Mouse (Mus musculus) layer of hippocampus, postnatal 14 days (tissue): Measurements from ENCODE around the gene Klhl29. TPM values are rescaled to one million over a fixed set of nuclear protein-coding genes. Genes with fewer than 3 reads are reported as not detected.
A peak's percentile ranks its signal among the peaks of the same experiment; 100 is the strongest.
"Not testable (repeated sequence)": the region's sequence is repeated elsewhere in the genome, so short reads cannot be mapped to it uniquely, and the experiment has no call there.

Experiments
- DNase-seq, 2 experiments: peaks; one replicate each; pipeline ENCODE4 v3.0.0; 2021 to 2022; ENCODE audit warnings: low spot score in 2 of 2, mixed read lengths in 1 of 2
- total RNA-seq, 2 experiments: library from RNA; stranded (reverse); gene quantifications; 2 replicates each; pipeline ENCODE4 v1.2.3; 2021

The Klhl29 gene
- total RNA-seq, 2 experiments from 2014 or later, result 32.5 to 35.4 TPM

- DNase-seq, result no peak
Observed at GRCm38 (mm10) chr12:5359065-5359464, 16.4 kb downstream of the Klhl29 start.

- DNase-seq, result no peak
Observed at GRCm38 (mm10) chr12:5358497-5358896, 17.0 kb downstream of the Klhl29 start.

GRCm38 (mm10) chr12:5353416-5353815, 22.1 kb downstream of the Klhl29 start:
- DNase-seq, result peak in 1 of 2 experiments; percentile 40

- no peak for DNase-seq
Observed at GRCm38 (mm10) chr12:5352771-5353170, 22.7 kb downstream of the Klhl29 start.

GRCm38 (mm10) chr12:5350491-5351285, 24.8 kb downstream of the Klhl29 start:
- DNase-seq, result no peak

- DNase-seq, result no peak
Observed at GRCm38 (mm10) chr12:5345088-5345487, 30.4 kb downstream of the Klhl29 start.

GRCm38 (mm10) chr12:5344457-5344856, 31.0 kb downstream of the Klhl29 start:
- not testable (repeated sequence) for DNase-seq

GRCm38 (mm10) chr12:5340151-5340603, 35.3 kb downstream of the Klhl29 start:
- DNase-seq, result peak in 1 of 2 experiments; percentile 51

GRCm38 (mm10) chr12:5336927-5337712, 38.4 kb downstream of the Klhl29 start:
- no peak for DNase-seq

GRCm38 (mm10) chr12:5336331-5336730, 39.2 kb downstream of the Klhl29 start:
- no peak for DNase-seq

- no peak for DNase-seq
Observed at GRCm38 (mm10) chr12:5334956-5335355, 40.5 kb downstream of the Klhl29 start.

- no peak for DNase-seq
Observed at GRCm38 (mm10) chr12:5334175-5334574, 41.3 kb downstream of the Klhl29 start.

GRCm38 (mm10) chr12:5331810-5332484, 43.5 kb downstream of the Klhl29 start:
- DNase-seq, result no peak

- DNase-seq, result no peak
Observed at GRCm38 (mm10) chr12:5330496-5331070, 44.9 kb downstream of the Klhl29 start.

- DNase-seq, result no peak
Observed at GRCm38 (mm10) chr12:5322444-5323087, 52.9 kb downstream of the Klhl29 start.

GRCm38 (mm10) chr12:5321017-5321416, 54.5 kb downstream of the Klhl29 start:
- DNase-seq, result no peak

- DNase-seq, result peak in 1 of 2 experiments; percentile 36
Observed at GRCm38 (mm10) chr12:5319359-5319973, 56.0 kb downstream of the Klhl29 start.

- DNase-seq, result no peak
Observed at GRCm38 (mm10) chr12:5316029-5316567, 59.4 kb downstream of the Klhl29 start.

- no peak for DNase-seq
Observed at GRCm38 (mm10) chr12:5307923-5308322, 67.6 kb downstream of the Klhl29 start.

- DNase-seq, result no peak
Observed at GRCm38 (mm10) chr12:5305466-5305865, 70.0 kb downstream of the Klhl29 start.
